Mouse (Mus musculus): Measurements from ENCODE around the gene Elf2.

Elf2 gene

GRCm38 (mm10) chr3:51281727-51282126 lies 58.7 kb downstream of the Elf2 start:
- no peak for DNase-seq (ENCODE audit: low spot score in 2 of 2)

- DNase-seq (ENCODE audit: low spot score in 2 of 2), result no peak
These were observed 62.0 kb downstream of the Elf2 start for GRCm38 (mm10) chr3:51278433-51278832.

- peak; percentile 83 for DNase-seq (ENCODE audit: low spot score in 2 of 2)
These were observed 63.0 kb downstream of the Elf2 start for GRCm38 (mm10) chr3:51277201-51278150.

- DNase-seq (ENCODE audit: low spot score in 2 of 2), result peak in 1 of 2 experiments; percentile 51
These were observed 63.9 kb downstream of the Elf2 start for GRCm38 (mm10) chr3:51276421-51277111.

GRCm38 (mm10) chr3:51275956-51276398 lies 64.5 kb downstream of the Elf2 start:
- peak; percentile 97 to 100 for DNase-seq (ENCODE audit: low spot score in 2 of 2)

- no peak for DNase-seq (ENCODE audit: low spot score in 2 of 2)
These were observed 70.2 kb downstream of the Elf2 start for GRCm38 (mm10) chr3:51270069-51270817.

GRCm38 (mm10) chr3:51268434-51268833 lies 72.0 kb downstream of the Elf2 start:
- no peak for DNase-seq (ENCODE audit: low spot score in 2 of 2)

- DNase-seq (ENCODE audit: low spot score in 2 of 2), result no peak
These were observed 77.5 kb downstream of the Elf2 start for GRCm38 (mm10) chr3:51262942-51263341.

- DNase-seq (ENCODE audit: low spot score in 2 of 2), result no peak
These were observed 82.4 kb downstream of the Elf2 start for GRCm38 (mm10) chr3:51258070-51258469.

- no peak for DNase-seq (ENCODE audit: low spot score in 2 of 2)
These were observed 84.0 kb downstream of the Elf2 start for GRCm38 (mm10) chr3:51256450-51256849.

GRCm38 (mm10) chr3:51254784-51255183 lies 85.7 kb downstream of the Elf2 start:
- DNase-seq (ENCODE audit: low spot score in 2 of 2), result no peak

GRCm38 (mm10) chr3:51252689-51253402 lies 87.6 kb downstream of the Elf2 start:
- DNase-seq (ENCODE audit: low spot score in 2 of 2), result no peak

- no peak for DNase-seq (ENCODE audit: low spot score in 2 of 2)
These were observed 88.2 kb downstream of the Elf2 start for GRCm38 (mm10) chr3:51252223-51252622.

GRCm38 (mm10) chr3:51251057-51251456 lies 89.4 kb downstream of the Elf2 start:
- DNase-seq (ENCODE audit: low spot score in 2 of 2), result no peak

- DNase-seq (ENCODE audit: low spot score in 2 of 2), result no peak
These were observed 90.6 kb downstream of the Elf2 start for GRCm38 (mm10) chr3:51249866-51250265.

- DNase-seq (ENCODE audit: low spot score in 2 of 2), result no peak
These were observed 91.0 kb downstream of the Elf2 start for GRCm38 (mm10) chr3:51249460-51249859.

GRCm38 (mm10) chr3:51248600-51248999 lies 91.9 kb downstream of the Elf2 start:
- DNase-seq (ENCODE audit: low spot score in 2 of 2), result no peak

GRCm38 (mm10) chr3:51247704-51248103 lies 92.8 kb downstream of the Elf2 start:
- no peak for DNase-seq (ENCODE audit: low spot score in 2 of 2)

GRCm38 (mm10) chr3:51239541-51239940 lies 100.9 kb downstream of the Elf2 start:
- no peak for DNase-seq (ENCODE audit: low spot score in 2 of 2)

- no peak for DNase-seq (ENCODE audit: low spot score in 2 of 2)
These were observed 101.9 kb downstream of the Elf2 start for GRCm38 (mm10) chr3:51238515-51238914.

- no peak for DNase-seq (ENCODE audit: low spot score in 2 of 2)
These were observed 105.8 kb downstream of the Elf2 start for GRCm38 (mm10) chr3:51234752-51235055.

Measured in thymus, postnatal 10 days (tissue).